ENCODE assay signal across 9 mouse cellular contexts in genomic region chr4:155308068-155308467, GRCm38 (mm10). TPM values are rescaled to one million over a fixed set of nuclear protein-coding genes. Genes with fewer than 3 reads are reported as not detected.
DNase-seq lines count a peak whose midpoint lies in the region; ATAC-seq and TF ChIP-seq lines count a peak whose summit lies in the region.
"Had no signal": no experiment of that assay in that cellular context is flagged by ENCODE, and none has a peak within 500 bp of the region (broad histone marks: within the 10 kb centered on the region; RNA-seq: fewer than 3 reads in every experiment).

No protein-coding gene starts in this region.

- H3K4me1 ChIP-seq in E14TG2a.4 (replicated peaks; ENCODE audit: low read depth, low read length) = peaks cover 26% of the 10 kb centered on the region
- peaks cover 37% of the 10 kb centered on the region for H3K4me1 ChIP-seq in forebrain, postnatal 0 days (ENCODE audit: insufficient read depth)
- H3K4me1 ChIP-seq in liver, embryonic 16.5 days (ENCODE audit: control insufficient read depth, low read depth, low read length) = no peaks in the 10 kb centered on the region
- peaks cover 40% of the 10 kb centered on the region for H3K4me1 ChIP-seq in neural tube, embryonic 13.5 days (replicated peaks)

- peak; percentile 65 for TF ChIP-seq CTCF in E14TG2a.4 (conservative IDR thresholded peaks at IDR 0.05; ENCODE audit: low read length)
- peak; percentile 91 for TF ChIP-seq CTCF in forebrain, postnatal 0 days (IDR thresholded peaks at IDR 0.05; ENCODE audit: low read depth)

- intact Hi-C loops in heart, postnatal 36 days (cut with DNase I) = loop anchor here (1.0 to 5.0 kb wide), 3 partner anchors 40 to 213 kb away; no protein-coding TSS in a partner anchor

- peak; percentile 91 for DNase-seq in cerebellum, adult 11-12 months
- peak; percentile 89 for DNase-seq in forebrain, postnatal 0 days
- DNase-seq in heart, postnatal 36 days = peak; percentile 81 to 87
- DNase-seq in layer of hippocampus, adult 11-12 months (ENCODE audit: low spot score) = peak; percentile 88
- peak; percentile 89 for DNase-seq in telencephalon, adult 2 months (ENCODE audit: low read depth, low spot score)

- H3K4me2 ChIP-seq in forebrain, postnatal 0 days (ENCODE audit: low read depth) = peak overlapping the region; percentile 27
- no peak overlapping the region for H3K4me2 ChIP-seq in liver, embryonic 16.5 days (ENCODE audit: low read depth, low read length)
- peak overlapping the region; percentile 43 for H3K4me2 ChIP-seq in neural tube, embryonic 13.5 days

- H3K9ac ChIP-seq in forebrain, postnatal 0 days = no peak overlapping the region; the same call in 1 of the 2 replicates
- no peak overlapping the region for H3K9ac ChIP-seq in liver, embryonic 16.5 days (ENCODE audit: low read depth, low read length)
- peak overlapping the region; percentile 53 for H3K9ac ChIP-seq in neural tube, embryonic 13.5 days

- ATAC-seq in forebrain, postnatal 0 days = peak; percentile 88
- ATAC-seq in liver, embryonic 16.5 days (ENCODE audit: low read depth) = peak; percentile 30; the same call in 1 of the 2 replicates
- ATAC-seq in neural tube, embryonic 13.5 days (ENCODE audit: low read depth) = peak; percentile 87

- H3K36me3 ChIP-seq in E14TG2a.4 (ENCODE audit: insufficient read depth, low read length) = no peaks in the 10 kb centered on the region
- H3K36me3 ChIP-seq in forebrain, postnatal 0 days (ENCODE audit: insufficient read depth) = no peaks in the 10 kb centered on the region
- no peaks in the 10 kb centered on the region for H3K36me3 ChIP-seq in liver, embryonic 16.5 days (ENCODE audit: control insufficient read depth, insufficient read depth)
- H3K36me3 ChIP-seq in neural tube, embryonic 13.5 days = no peaks in the 10 kb centered on the region

- no peak overlapping the region for H3K4me3 ChIP-seq in E14TG2a.4 (replicated peaks; ENCODE audit: low read length)
- no peak overlapping the region for H3K4me3 ChIP-seq in forebrain, postnatal 0 days (ENCODE audit: low read depth, low read length)
- no peak overlapping the region for H3K4me3 ChIP-seq in liver, embryonic 16.5 days (ENCODE audit: low read depth, low read length)
- H3K4me3 ChIP-seq in neural tube, embryonic 13.5 days = peak overlapping the region; percentile 9; the same call in 1 of the 2 replicates
- H3K4me3 ChIP-seq: erythroblast, embryonic 14.5 days had no signal

- H3K9me3 ChIP-seq in E14TG2a.4 (ENCODE audit: low read length) = no peaks in the 10 kb centered on the region
- no peaks in the 10 kb centered on the region for H3K9me3 ChIP-seq in forebrain, postnatal 0 days (ENCODE audit: low read length)
- H3K9me3 ChIP-seq in liver, embryonic 16.5 days (replicated peaks; ENCODE audit: control insufficient read depth, low read length) = no peaks in the 10 kb centered on the region
- no peaks in the 10 kb centered on the region for H3K9me3 ChIP-seq in neural tube, embryonic 13.5 days

- H3K27ac ChIP-seq in forebrain, postnatal 0 days (ENCODE audit: low read depth, low read length) = peak overlapping the region; percentile 68
- no peak overlapping the region for H3K27ac ChIP-seq in liver, embryonic 16.5 days (ENCODE audit: low read length)
- peak overlapping the region; percentile 81 for H3K27ac ChIP-seq in neural tube, embryonic 13.5 days (replicated peaks)

- 0 out of 2 replicates have a peak, but pooled peaks cover 4% of the 10 kb centered on the region for H3K27me3 ChIP-seq in E14TG2a.4 (ENCODE audit: insufficient read depth, low read length)
- H3K27me3 ChIP-seq in forebrain, postnatal 0 days (ENCODE audit: insufficient read depth, low read length) = no peaks in the 10 kb centered on the region
- H3K27me3 ChIP-seq in liver, embryonic 16.5 days (ENCODE audit: control insufficient read depth, insufficient read depth, low read depth, low read length) = no peaks in the 10 kb centered on the region
- no peaks in the 10 kb centered on the region for H3K27me3 ChIP-seq in neural tube, embryonic 13.5 days

- WGBS in forebrain, postnatal 0 days = under 1% methylated on average over 11 of the region's 11 CpGs
- under 1% methylated on average over 11 of the region's 11 CpGs for WGBS in liver, embryonic 16.5 days (ENCODE audit: insufficient replicate concordance)
- WGBS in neural tube, embryonic 13.5 days = 0% methylated on average over 11 of the region's 11 CpGs

RNA-seq across cellular contexts. Expression of gene Prkcz, which starts 53.1 kb away (rescaled TPM):
- 92.5 and 108 TPM in 2 replicates for total RNA-seq in forebrain, postnatal 0 days (2014; rRNA removed)
- 98.9 and 103 TPM in 2 replicates for polyA plus RNA-seq in forebrain, postnatal 0 days (2015; fragmentation: Nextera tagmentation; extraction: Ambion mirVana)
- total RNA-seq in heart, postnatal 36 days (2021) = 1 to 10 TPM; 1.7 to 2.8 TPM
- 2.5 and 2.7 TPM in 2 replicates for polyA plus RNA-seq in liver, embryonic 16.5 days (2015; fragmentation: Nextera tagmentation; extraction: Ambion mirVana)
- 60.3 and 62.3 TPM in 2 replicates for polyA plus RNA-seq in neural tube, embryonic 13.5 days (2015; fragmentation: Nextera tagmentation; extraction: Ambion mirVana)

RNA-seq across cellular contexts. Expression of gene Faap20, which starts 58.5 kb away (rescaled TPM):
- 48.7 and 51.8 TPM in 2 replicates for total RNA-seq in forebrain, postnatal 0 days (2014; rRNA removed)
- polyA plus RNA-seq in forebrain, postnatal 0 days (2015; fragmentation: Nextera tagmentation; extraction: Ambion mirVana) = 59.9 and 60.7 TPM in 2 replicates
- total RNA-seq in heart, postnatal 36 days (2021) = 10 to 100 TPM; 14.5 to 18.3 TPM
- 17.1 and 18.6 TPM in 2 replicates for polyA plus RNA-seq in liver, embryonic 16.5 days (2015; fragmentation: Nextera tagmentation; extraction: Ambion mirVana)
- 76.3 and 84.2 TPM in 2 replicates for polyA plus RNA-seq in neural tube, embryonic 13.5 days (2015; fragmentation: Nextera tagmentation; extraction: Ambion mirVana)

Comparison
In these comparisons a context has a peak if more than half of its experiments do, and no peak if none do; other contexts are left out.
1. ATAC-seq: peak in every context shown above with its lines; median percentile 88 in forebrain, postnatal 0 days; 87 in neural tube, embryonic 13.5 days; 30 in liver, embryonic 16.5 days.
2. RNA of gene Prkcz, which starts 53.1 kb away (polyA plus RNA-seq): 98.9 to 103 TPM in forebrain, postnatal 0 days and 60.3 to 62.3 TPM in neural tube, embryonic 13.5 days; 2.5 to 2.7 TPM in liver, embryonic 16.5 days; every median in the first group is over 10 times any median in the second.
3. Peak in every context shown above with its lines, with median percentiles within 50 percentile points of each other: DNase-seq.